Mouse (Mus musculus): ENCODE measurements around the gene Palld. TPM values are rescaled to one million over a fixed set of nuclear protein-coding genes. Genes with fewer than 3 reads are reported as not detected.

The Palld gene
- polyA plus RNA-seq, 1 experiment from 2014 or later, result 49.7 TPM

DNA sequence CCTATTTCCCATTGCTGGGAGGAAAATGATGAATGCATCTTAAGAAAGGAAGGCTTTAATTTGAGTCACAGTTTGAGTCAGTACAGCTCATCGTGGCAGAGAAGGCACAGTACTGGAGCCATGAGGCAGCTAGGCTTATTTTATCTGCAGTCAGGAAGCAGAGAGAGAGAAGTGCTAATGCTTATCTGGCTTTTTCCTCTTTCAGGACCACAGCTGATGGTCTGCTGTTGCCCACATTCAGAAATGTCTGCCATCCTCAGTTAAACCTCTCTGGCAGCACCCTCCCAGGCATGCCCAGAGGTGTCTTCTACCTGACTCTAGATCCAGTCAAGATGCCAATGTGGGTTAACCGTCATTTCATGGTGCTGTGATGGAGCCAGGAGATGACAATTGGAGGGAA lies 438.1 kb downstream of the Palld start:
- Histone ChIP-seq H3K9me3 (replicated peaks; ENCODE audit: low read length) (no peaks in the 10 kb centered on the region), H3K27ac (no peak overlapping the region), H3K27me3 (ENCODE audit: insufficient read depth, low read length) (no peaks in the 10 kb centered on the region), H3K4me3 (replicated peaks; ENCODE audit: low read depth, low read length) (no peak overlapping the region), H3K9ac (ENCODE audit: low read depth, low read length) (no peak overlapping the region), H3K36me3 (ENCODE audit: insufficient read depth, low read length) (no peaks in the 10 kb centered on the region), H3K4me1 (replicated peaks; ENCODE audit: insufficient read depth, low read length) (no peaks in the 10 kb centered on the region), H3K4me2 (ENCODE audit: low read length) (no peak overlapping the region)
- ATAC-seq (replicated peaks; ENCODE audit: low FRiP score, low read depth), result no peak
- 82% methylated on average over 2 of the region's 2 CpGs for WGBS
- no peak for DNase-seq (ENCODE audit: low spot score)
- no peak for TF ChIP-seq CTCF (IDR thresholded peaks at IDR 0.05; ENCODE audit: low read depth)

DNA sequence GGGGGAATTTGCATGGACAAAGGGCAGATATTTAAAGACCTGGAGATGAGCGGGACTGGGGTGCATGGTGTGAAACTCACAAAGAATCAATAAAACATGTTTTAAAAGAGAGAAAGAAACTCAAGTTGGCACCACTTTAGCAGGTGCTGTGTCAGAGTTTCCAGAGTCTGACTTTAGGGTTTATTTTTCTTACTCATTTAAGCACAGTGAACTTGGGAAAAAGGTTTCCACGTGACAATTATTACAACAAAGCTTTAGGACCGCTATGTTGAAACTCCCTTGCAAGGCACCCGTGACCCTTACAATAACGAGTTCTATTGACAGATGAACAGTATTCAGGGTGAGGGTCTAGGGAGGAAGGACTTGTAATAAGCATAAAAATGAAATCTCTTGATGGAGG lies 440.3 kb downstream of the Palld start:
- Histone ChIP-seq H3K36me3 (ENCODE audit: insufficient read depth, low read length) (no peaks in the 10 kb centered on the region), H3K4me1 (replicated peaks; ENCODE audit: insufficient read depth, low read length) (no peaks in the 10 kb centered on the region)

More for the DNA sequence above, 440.3 kb downstream of the Palld start:
- H3K27me3 ChIP-seq (ENCODE audit: insufficient read depth, low read length), result no peaks in the 10 kb centered on the region
- H3K9me3 ChIP-seq (replicated peaks; ENCODE audit: low read length), result no peaks in the 10 kb centered on the region
- no peak overlapping the region for H3K27ac ChIP-seq
- H3K4me2 ChIP-seq (ENCODE audit: low read length), result no peak overlapping the region
- ATAC-seq (replicated peaks; ENCODE audit: low FRiP score, low read depth) (no peak), DNase-seq (ENCODE audit: low spot score) (no peak)
- H3K9ac ChIP-seq (ENCODE audit: low read depth, low read length), result no peak overlapping the region
- TF ChIP-seq CTCF (IDR thresholded peaks at IDR 0.05; ENCODE audit: low read depth), result no peak
- no peak overlapping the region for H3K4me3 ChIP-seq (replicated peaks; ENCODE audit: low read depth, low read length)
- WGBS, result 85% methylated on average over 5 of the region's 5 CpGs

Other genes with a start within 250 kb of the Palld start
- gene Ddx60, start 25.4 kb upstream of the Palld start, polyA plus RNA-seq (2015; fragmentation: Nextera tagmentation; extraction: Ambion mirVana), result 3.3 and 4.0 TPM in 2 replicates
- 0.14 and 0.46 TPM in 2 replicates for gene Anxa10, start 220.5 kb upstream of the Palld start, polyA plus RNA-seq (2015; fragmentation: Nextera tagmentation; extraction: Ambion mirVana)